Mouse (Mus musculus): ENCODE results near the gene Smndc1. TPM values are rescaled to one million over a fixed set of nuclear protein-coding genes. Genes with fewer than 3 reads are reported as not detected.

The Smndc1 gene
- polyA plus RNA-seq, 1 experiment from 2014 or later: 35.9 TPM

GRCm38 (mm10) chr19:53394552-53394951, 4.2 kb upstream of the Smndc1 start:
- Histone ChIP-seq H3K4me1 (ENCODE audit: control insufficient read depth, insufficient read depth, low read length) (peaks cover 10% of the 10 kb centered on the region; the same call in 1 of the 2 replicates), H3K9me3 (replicated peaks; ENCODE audit: control insufficient read depth, low read length) (no peaks in the 10 kb centered on the region), H3K9ac (ENCODE audit: low read length) (no peak overlapping the region), H3K27ac (ENCODE audit: low read length) (no peak overlapping the region), H3K27me3 (ENCODE audit: control insufficient read depth, insufficient read depth, low read length) (no peaks in the 10 kb centered on the region), H3K4me2 (ENCODE audit: low read depth, low read length) (no peak overlapping the region), H3K4me3 (replicated peaks; ENCODE audit: low read length) (no peak overlapping the region), H3K36me3 (ENCODE audit: control insufficient read depth, insufficient read depth, low read length) (no peaks in the 10 kb centered on the region)
- no peak for ATAC-seq (ENCODE audit: insufficient read depth, low FRiP score)
- 12% methylated on average over 7 of the region's 7 CpGs for WGBS

GRCm38 (mm10) chr19:53393646-53394045, 3.3 kb upstream of the Smndc1 start:
- H3K27me3 ChIP-seq (ENCODE audit: control insufficient read depth, insufficient read depth, low read length): no peaks in the 10 kb centered on the region
- no peak for ATAC-seq (ENCODE audit: insufficient read depth, low FRiP score)
- H3K9me3 ChIP-seq (replicated peaks; ENCODE audit: control insufficient read depth, low read length): no peaks in the 10 kb centered on the region
- peaks cover 14% of the 10 kb centered on the region for H3K4me1 ChIP-seq (ENCODE audit: control insufficient read depth, insufficient read depth, low read length)
- H3K27ac ChIP-seq (ENCODE audit: low read length): no peak overlapping the region
- no peak overlapping the region for H3K4me2 ChIP-seq (ENCODE audit: low read depth, low read length)
- H3K4me3 ChIP-seq (replicated peaks; ENCODE audit: low read length): no peak overlapping the region
- H3K9ac ChIP-seq (ENCODE audit: low read length): no peak overlapping the region
- no peaks in the 10 kb centered on the region for H3K36me3 ChIP-seq (ENCODE audit: control insufficient read depth, insufficient read depth, low read length)

GRCm38 (mm10) chr19:53392781-53393343, 2.5 kb upstream of the Smndc1 start:
- Histone ChIP-seq H3K9ac (ENCODE audit: low read length) (0 out of 2 replicates have a peak overlapping the region, but pooled peaks have one; percentile 31), H3K4me1 (ENCODE audit: control insufficient read depth, insufficient read depth, low read length) (peaks cover 14% of the 10 kb centered on the region), H3K9me3 (replicated peaks; ENCODE audit: control insufficient read depth, low read length) (no peaks in the 10 kb centered on the region), H3K4me3 (replicated peaks; ENCODE audit: low read length) (no peak overlapping the region), H3K4me2 (ENCODE audit: low read depth, low read length) (no peak overlapping the region), H3K36me3 (ENCODE audit: control insufficient read depth, insufficient read depth, low read length) (peaks cover under 1% of the 10 kb centered on the region; the same call in 1 of the 2 replicates), H3K27me3 (ENCODE audit: control insufficient read depth, insufficient read depth, low read length) (no peaks in the 10 kb centered on the region), H3K27ac (ENCODE audit: low read length) (peak overlapping the region; percentile 72)
- 62% methylated on average over 8 of the region's 8 CpGs for WGBS
- no peak for ATAC-seq (ENCODE audit: insufficient read depth, low FRiP score)

- H3K4me1 ChIP-seq (ENCODE audit: control insufficient read depth, insufficient read depth, low read length): peaks cover 14% of the 10 kb centered on the region
- H3K4me2 ChIP-seq (ENCODE audit: low read depth, low read length): peak overlapping the region; percentile 87
- no peaks in the 10 kb centered on the region for H3K9me3 ChIP-seq (replicated peaks; ENCODE audit: control insufficient read depth, low read length)
- ATAC-seq (ENCODE audit: insufficient read depth, low FRiP score): no peak
- peaks cover 4% of the 10 kb centered on the region; the same call in 1 of the 2 replicates for H3K36me3 ChIP-seq (ENCODE audit: control insufficient read depth, insufficient read depth, low read length)
- H3K9ac ChIP-seq (ENCODE audit: low read length): peak overlapping the region; percentile 82; the same call in 1 of the 2 replicates
- no peaks in the 10 kb centered on the region for H3K27me3 ChIP-seq (ENCODE audit: control insufficient read depth, insufficient read depth, low read length)
- H3K27ac ChIP-seq (ENCODE audit: low read length): no peak overlapping the region
- no peak overlapping the region for H3K4me3 ChIP-seq (replicated peaks; ENCODE audit: low read length)
- WGBS: 80% methylated on average over 5 of the region's 5 CpGs
Measured at GRCm38 (mm10) chr19:53391787-53392186, 1.4 kb upstream of the Smndc1 start.

GRCm38 (mm10) chr19:53391386-53391785, 1.0 kb upstream of the Smndc1 start:
- Histone ChIP-seq H3K9me3 (replicated peaks; ENCODE audit: control insufficient read depth, low read length) (no peaks in the 10 kb centered on the region), H3K36me3 (ENCODE audit: control insufficient read depth, insufficient read depth, low read length) (peaks cover 4% of the 10 kb centered on the region; the same call in 1 of the 2 replicates), H3K4me2 (ENCODE audit: low read depth, low read length) (peak overlapping the region; percentile 87), H3K4me1 (ENCODE audit: control insufficient read depth, insufficient read depth, low read length) (peaks cover 14% of the 10 kb centered on the region), H3K4me3 (replicated peaks; ENCODE audit: low read length) (peak overlapping the region; percentile 100), H3K9ac (ENCODE audit: low read length) (peak overlapping the region; percentile 82), H3K27me3 (ENCODE audit: control insufficient read depth, insufficient read depth, low read length) (no peaks in the 10 kb centered on the region), H3K27ac (ENCODE audit: low read length) (no peak overlapping the region)
- ATAC-seq (ENCODE audit: insufficient read depth, low FRiP score): no peak
- WGBS: 43% methylated on average over 8 of the region's 8 CpGs

DNA sequence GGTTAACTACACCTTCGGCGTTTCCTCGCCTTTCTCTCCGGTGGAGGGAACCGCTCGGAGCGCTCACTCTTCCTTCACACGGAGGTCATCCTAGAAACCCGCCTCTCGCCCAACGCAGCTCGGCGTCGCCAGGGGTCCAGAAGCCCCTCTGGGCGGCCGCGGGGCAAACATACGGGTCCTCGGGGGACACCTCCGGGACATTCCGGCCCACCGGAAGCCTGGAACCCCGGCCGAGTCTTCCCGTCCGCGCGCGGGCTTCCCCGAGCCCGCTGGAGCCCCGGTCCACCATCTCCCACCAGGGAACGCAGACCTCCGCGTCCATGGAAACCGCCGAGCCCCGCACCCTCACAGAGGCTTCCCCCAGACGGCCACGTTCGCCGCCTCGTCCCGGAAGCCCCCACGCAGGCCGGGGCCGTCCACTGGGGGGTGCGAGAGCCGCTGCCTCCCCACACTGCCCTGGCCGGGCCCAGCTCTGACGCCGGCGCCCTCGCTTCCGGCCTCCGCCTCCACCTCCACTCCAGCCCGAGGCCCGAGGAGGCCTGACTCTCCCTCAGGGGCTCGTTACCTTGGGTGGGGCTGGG, 437 bp downstream of the Smndc1 start:
- Histone ChIP-seq H3K4me3 (replicated peaks; ENCODE audit: low read length) (peak overlapping the region; percentile 100), H3K36me3 (ENCODE audit: control insufficient read depth, insufficient read depth, low read length) (peaks cover 4% of the 10 kb centered on the region; the same call in 1 of the 2 replicates), H3K9me3 (replicated peaks; ENCODE audit: control insufficient read depth, low read length) (no peaks in the 10 kb centered on the region), H3K4me1 (ENCODE audit: control insufficient read depth, insufficient read depth, low read length) (peaks cover 14% of the 10 kb centered on the region), H3K27ac (ENCODE audit: low read length) (peak overlapping the region; percentile 93), H3K9ac (ENCODE audit: low read length) (peak overlapping the region; percentile 86), H3K4me2 (ENCODE audit: low read depth, low read length) (peak overlapping the region; percentile 62), H3K27me3 (ENCODE audit: control insufficient read depth, insufficient read depth, low read length) (no peaks in the 10 kb centered on the region)
- ATAC-seq (ENCODE audit: insufficient read depth, low FRiP score): peak; percentile 89
- 0% methylated on average over 59 of the region's 59 CpGs for WGBS

DNA sequence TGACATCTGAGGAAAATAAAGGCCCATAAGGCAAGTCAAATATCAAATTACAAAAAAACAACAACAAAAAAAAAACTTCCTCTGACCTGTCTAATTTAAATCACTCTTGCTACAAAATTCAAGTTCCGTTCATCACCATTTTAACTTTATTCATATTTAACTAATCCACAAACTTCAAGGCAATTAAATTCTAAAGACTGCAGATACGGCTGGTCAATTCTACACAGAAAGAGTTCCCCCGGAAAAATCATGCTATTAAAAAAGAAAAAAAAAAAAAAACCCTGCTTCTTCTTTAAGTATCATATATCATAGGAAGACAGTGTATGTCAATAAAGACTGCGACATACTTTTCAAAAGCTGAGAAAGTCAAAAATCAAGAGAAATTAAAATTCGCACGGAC, 961 bp downstream of the Smndc1 start:
- Histone ChIP-seq H3K4me2 (ENCODE audit: low read depth, low read length) (peak overlapping the region; percentile 62), H3K27me3 (ENCODE audit: control insufficient read depth, insufficient read depth, low read length) (no peaks in the 10 kb centered on the region), H3K4me3 (replicated peaks; ENCODE audit: low read length) (peak overlapping the region; percentile 100), H3K36me3 (ENCODE audit: control insufficient read depth, insufficient read depth, low read length) (peaks cover 4% of the 10 kb centered on the region; the same call in 1 of the 2 replicates), H3K9ac (ENCODE audit: low read length) (peak overlapping the region; percentile 86), H3K9me3 (replicated peaks; ENCODE audit: control insufficient read depth, low read length) (no peaks in the 10 kb centered on the region), H3K27ac (ENCODE audit: low read length) (peak overlapping the region; percentile 93; the same call in 1 of the 2 replicates), H3K4me1 (ENCODE audit: control insufficient read depth, insufficient read depth, low read length) (peaks cover 14% of the 10 kb centered on the region)
- ATAC-seq (ENCODE audit: insufficient read depth, low FRiP score): no peak
- WGBS: 16% methylated on average over 6 of the region's 6 CpGs

- Histone ChIP-seq H3K9ac (ENCODE audit: low read length) (no peak overlapping the region), H3K36me3 (ENCODE audit: control insufficient read depth, insufficient read depth, low read length) (peaks cover 14% of the 10 kb centered on the region), H3K27ac (ENCODE audit: low read length) (no peak overlapping the region), H3K4me3 (replicated peaks; ENCODE audit: low read length) (no peak overlapping the region), H3K9me3 (replicated peaks; ENCODE audit: control insufficient read depth, low read length) (no peaks in the 10 kb centered on the region), H3K4me2 (ENCODE audit: low read depth, low read length) (no peak overlapping the region), H3K27me3 (ENCODE audit: control insufficient read depth, insufficient read depth, low read length) (no peaks in the 10 kb centered on the region), H3K4me1 (ENCODE audit: control insufficient read depth, insufficient read depth, low read length) (no peaks in the 10 kb centered on the region)
- no peak for ATAC-seq (ENCODE audit: insufficient read depth, low FRiP score)
- WGBS: 92% methylated on average over 15 of the region's 15 CpGs
Measured at GRCm38 (mm10) chr19:53383336-53383735, 7.0 kb downstream of the Smndc1 start.

GRCm38 (mm10) chr19:53378421-53378820, 12.0 kb downstream of the Smndc1 start:
- Histone ChIP-seq H3K4me2 (ENCODE audit: low read depth, low read length) (no peak overlapping the region), H3K27ac (ENCODE audit: low read length) (no peak overlapping the region), H3K4me1 (ENCODE audit: control insufficient read depth, insufficient read depth, low read length) (no peaks in the 10 kb centered on the region), H3K4me3 (replicated peaks; ENCODE audit: low read length) (no peak overlapping the region), H3K36me3 (ENCODE audit: control insufficient read depth, insufficient read depth, low read length) (peaks cover 11% of the 10 kb centered on the region), H3K9me3 (replicated peaks; ENCODE audit: control insufficient read depth, low read length) (no peaks in the 10 kb centered on the region), H3K27me3 (ENCODE audit: control insufficient read depth, insufficient read depth, low read length) (no peaks in the 10 kb centered on the region), H3K9ac (ENCODE audit: low read length) (no peak overlapping the region)
- ATAC-seq (ENCODE audit: insufficient read depth, low FRiP score): no peak
- WGBS: 87% methylated on average over 10 of the region's 10 CpGs

Data from stomach, embryonic 16.5 days (tissue).